In the genomic region with DNA sequence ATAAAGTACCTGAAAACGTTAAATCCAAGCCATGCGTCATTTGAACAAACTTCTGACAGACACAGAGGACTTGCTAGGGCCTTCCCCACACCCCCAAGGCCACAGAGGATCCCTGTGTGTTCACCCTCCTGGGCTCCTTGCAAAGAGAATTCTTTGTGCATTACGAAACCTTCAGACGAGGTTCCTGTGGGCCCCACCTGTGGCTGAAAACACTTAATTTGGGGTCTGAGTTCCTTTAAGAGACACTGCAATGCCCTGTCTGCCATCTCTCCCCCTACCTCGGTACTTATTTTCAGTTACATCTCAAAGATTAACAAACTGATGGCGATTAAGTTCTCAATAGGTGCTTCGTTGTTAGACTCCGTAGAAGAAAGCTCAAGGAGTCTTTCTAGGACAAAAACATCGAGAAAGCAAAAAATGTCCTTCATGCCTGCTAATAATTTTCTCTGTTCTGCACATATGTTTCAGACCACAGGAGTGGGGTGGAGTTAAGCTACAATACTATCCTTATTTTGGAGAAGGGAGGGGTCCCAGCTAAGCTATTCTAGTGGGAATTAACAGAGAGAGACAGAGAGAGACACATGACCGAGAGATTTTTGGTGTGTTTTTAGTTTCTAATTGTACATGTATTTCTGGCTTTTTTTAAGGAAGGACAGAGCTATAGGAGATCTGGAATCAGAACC, we compare ENCODE assay signal across 8 mouse cellular contexts.
A peak's percentile ranks its signal among the peaks of the same experiment; 100 is the strongest.
DNase-seq lines count a peak whose midpoint lies in the region; ATAC-seq lines count a peak whose summit lies in the region.

No protein-coding gene starts in this region.

- peak; percentile 41; the same call in 1 of the 2 replicates for ATAC-seq in kidney, embryonic 16.5 days (ENCODE audit: low FRiP score, low TSS enrichment)
- peak; percentile 54 for ATAC-seq in intestine, embryonic 16.5 days
- ATAC-seq in neural tube, embryonic 11.5 days (ENCODE audit: insufficient read depth, low FRiP score, low TSS enrichment), result no peak

- H3K36me3 ChIP-seq in kidney, embryonic 16.5 days (ENCODE audit: insufficient read depth, low read length), result no peaks in the 10 kb centered on the region
- H3K36me3 ChIP-seq in intestine, embryonic 16.5 days (ENCODE audit: control insufficient read depth, insufficient read depth, low read length), result no peaks in the 10 kb centered on the region
- H3K36me3 ChIP-seq in neural tube, embryonic 11.5 days (ENCODE audit: control insufficient read depth, insufficient read depth, low read length), result no peaks in the 10 kb centered on the region

- intact Hi-C loops in gastrocnemius, postnatal 36 days (cut with DNase I), result loop anchor here (5.0 to 10.0 kb wide), 2 partner anchors 208 to 541 kb away; no protein-coding TSS in a partner anchor

- 11% methylated on average over 10 of the region's 10 CpGs for WGBS in kidney, embryonic 16.5 days
- WGBS in intestine, embryonic 16.5 days, result 14% methylated on average over 10 of the region's 10 CpGs
- WGBS in neural tube, embryonic 11.5 days, result 14% methylated on average over 10 of the region's 10 CpGs

- H3K27me3 ChIP-seq in kidney, embryonic 16.5 days (ENCODE audit: insufficient read depth, low read length), result no peaks in the 10 kb centered on the region
- H3K27me3 ChIP-seq in intestine, embryonic 16.5 days (replicated peaks; ENCODE audit: control insufficient read depth, insufficient read depth, low read length), result no peaks in the 10 kb centered on the region
- no peaks in the 10 kb centered on the region for H3K27me3 ChIP-seq in neural tube, embryonic 11.5 days (ENCODE audit: control insufficient read depth, insufficient read depth, low read length)

- DNase-seq in kidney, adult 8-10 months, result no peak
- peak; percentile 36 for DNase-seq in fibroblast of lung, adult 2 months (ENCODE audit: low read depth)
- peak; percentile 39 for DNase-seq in neural tube, embryonic 11.5 days (ENCODE audit: low spot score)
- no peak for DNase-seq in gastrocnemius, postnatal 36 days
- DNase-seq in gastrocnemius, adult 8-10 months (ENCODE audit: low spot score in 2 of 2), result no peak
- no peak for DNase-seq in cerebellum, adult 9-11 months

- H3K27ac ChIP-seq in kidney, embryonic 16.5 days (ENCODE audit: low read length), result peak overlapping the region; percentile 87
- H3K27ac ChIP-seq in intestine, embryonic 16.5 days (ENCODE audit: low read length), result peak overlapping the region; percentile 72
- peak overlapping the region; percentile 58 for H3K27ac ChIP-seq in neural tube, embryonic 11.5 days (ENCODE audit: low read depth, low read length)

- H3K9me3 ChIP-seq in kidney, embryonic 16.5 days (ENCODE audit: low read length), result peaks cover 8% of the 10 kb centered on the region
- H3K9me3 ChIP-seq in intestine, embryonic 16.5 days (ENCODE audit: control insufficient read depth, low read length), result no peaks in the 10 kb centered on the region
- no peaks in the 10 kb centered on the region for H3K9me3 ChIP-seq in neural tube, embryonic 11.5 days (ENCODE audit: control insufficient read depth, low read length)

- peaks cover 32% of the 10 kb centered on the region for H3K4me1 ChIP-seq in kidney, embryonic 16.5 days (ENCODE audit: insufficient read depth, low read length)
- peaks cover 15% of the 10 kb centered on the region for H3K4me1 ChIP-seq in intestine, embryonic 16.5 days (ENCODE audit: control insufficient read depth, insufficient read depth, low read length)
- H3K4me1 ChIP-seq in neural tube, embryonic 11.5 days (ENCODE audit: control insufficient read depth, insufficient read depth, low read length), result peaks cover 9% of the 10 kb centered on the region

- peak overlapping the region; percentile 48 for H3K4me2 ChIP-seq in kidney, embryonic 16.5 days (replicated peaks; ENCODE audit: low read depth, low read length)
- H3K4me2 ChIP-seq in intestine, embryonic 16.5 days (ENCODE audit: low read depth, low read length), result peak overlapping the region; percentile 56
- H3K4me2 ChIP-seq in neural tube, embryonic 11.5 days (ENCODE audit: low read depth), result peak overlapping the region; percentile 41

- H3K9ac ChIP-seq in kidney, embryonic 16.5 days (replicated peaks; ENCODE audit: low read length), result peak overlapping the region; percentile 59
- H3K9ac ChIP-seq in intestine, embryonic 16.5 days (ENCODE audit: low read depth, low read length), result peak overlapping the region; percentile 45; the same call in 1 of the 2 replicates
- no peak overlapping the region; the same call in 1 of the 2 replicates for H3K9ac ChIP-seq in neural tube, embryonic 11.5 days (ENCODE audit: low read length)

- H3K4me3 ChIP-seq in kidney, embryonic 16.5 days (ENCODE audit: low read length), result peak overlapping the region; percentile 30
- peak overlapping the region; percentile 2 for H3K4me3 ChIP-seq in intestine, embryonic 16.5 days (ENCODE audit: low read length)
- H3K4me3 ChIP-seq in neural tube, embryonic 11.5 days (ENCODE audit: low read depth, low read length), result no peak overlapping the region

Comparison
In these comparisons a context has a peak if more than half of its experiments do, and no peak if none do; other contexts are left out.
1. DNase-seq: peak in fibroblast of lung, adult 2 months (single experiment) and neural tube, embryonic 11.5 days (single experiment); none in kidney, adult 8-10 months (0 of 2), gastrocnemius, postnatal 36 days (0 of 2), gastrocnemius, adult 8-10 months (0 of 2) and cerebellum, adult 9-11 months (single experiment).
2. Peak in every context shown above with its lines, with median percentiles within 50 percentile points of each other: H3K27ac ChIP-seq and H3K4me2 ChIP-seq.